Mouse (Mus musculus) kidney, adult 2 months (tissue): ENCODE measurements at regions not wholly inside any gene's neighbourhood (a gene's known extent, or its start where the extent isn't known, plus 50 kb on each side); places are given as distances from the start of the nearest gene placed in this dataset.

Source experiments
- CTCF ChIP-seq: fragments of 200-500 bp; conservative IDR thresholded peaks from 2 replicates; pipeline ENCODE4 v1.5.1; 2011; ENCODE audit warnings: low read depth, mild to moderate bottlenecking, control low read depth, low read length, moderate library complexity, mixed read lengths; ENCODE audit not compliant: insufficient read depth, insufficient read length
- POLR2A ChIP-seq: fragments of 200-500 bp; IDR thresholded peaks from one replicate; pipeline ENCODE4 v1.6.1; 2011; ENCODE audit warnings: low read depth, low read length, control low read depth

DNA sequence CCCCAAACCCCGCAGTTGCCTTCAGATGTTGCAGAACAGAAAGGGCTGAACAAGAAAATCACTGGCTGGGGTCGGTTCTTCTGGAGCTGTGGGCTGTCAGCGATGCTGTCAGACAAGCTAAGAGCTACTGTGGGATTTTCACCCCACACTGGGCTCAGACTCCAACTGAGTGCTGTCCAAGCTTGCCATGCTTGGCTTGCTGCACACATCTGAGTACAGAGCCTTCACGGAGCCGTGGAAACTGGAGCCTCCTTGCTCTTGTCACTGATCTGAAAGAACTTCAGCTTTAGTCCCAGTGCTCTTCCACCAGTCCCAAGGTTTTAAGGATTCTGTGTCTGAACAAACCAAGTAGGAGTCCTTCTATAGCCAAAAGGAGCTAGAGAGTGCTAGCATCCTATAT, 98.3 kb upstream of the Kcnmb2 start:
- TF ChIP-seq CTCF (no peak), POLR2A (no peak)
